Mouse (Mus musculus) limb, embryonic 13.5 days (tissue): ENCODE measurements at regions not wholly inside any gene's neighbourhood (a gene's known extent, or its start where the extent isn't known, plus 50 kb on each side); places are given as distances from the start of the nearest gene placed in this dataset.

ENCODE experiments used
- ATAC-seq: fragments of 200-750 bp; cut with Nextera tagmentation; 2 replicates; pipeline ENCODE4 v1.8.0; 2017; ENCODE audit warnings: low read depth, moderate number of reproducible peaks, moderate TSS enrichment; ENCODE audit not compliant: low FRiP score
- H3K27ac ChIP-seq: fragments of 300-500 bp; sonication (generic); 2 replicates; pipeline ENCODE4 v1.5.1; 2015; ENCODE audit warnings: inconsistent platforms, mild to moderate bottlenecking, moderate library complexity
- H3K27me3 ChIP-seq: fragments of 300-500 bp; sonication (generic); 2 replicates; pipeline ENCODE4 v1.6.1; 2015; ENCODE audit warnings: mild to moderate bottlenecking, inconsistent platforms
- H3K36me3 ChIP-seq: fragments of 300-500 bp; sonication (generic); 2 replicates; pipeline ENCODE4 v1.6.1; 2015; ENCODE audit warnings: inconsistent platforms, mild to moderate bottlenecking, moderate library complexity
- H3K4me1 ChIP-seq: fragments of 300-500 bp; sonication (generic); 2 replicates; pipeline ENCODE4 v1.6.1; 2015; ENCODE audit warnings: inconsistent platforms
- H3K4me2 ChIP-seq: fragments of 300-500 bp; sonication (generic); replicated peaks from 2 replicates; pipeline ENCODE4 v1.6.1; 2015; ENCODE audit warnings: inconsistent platforms, mild to moderate bottlenecking, moderate library complexity
- H3K4me3 ChIP-seq: fragments of 300-500 bp; sonication (generic); 2 replicates; pipeline ENCODE4 v1.5.1; 2015; ENCODE audit warnings: moderate library complexity, mild to moderate bottlenecking, inconsistent platforms
- H3K9ac ChIP-seq: fragments of 300-500 bp; sonication (generic); 2 replicates; pipeline ENCODE4 v1.6.1; 2015; ENCODE audit warnings: mild to moderate bottlenecking, inconsistent platforms
- H3K9me3 ChIP-seq: fragments of 300-500 bp; sonication (generic); 2 replicates; pipeline ENCODE4 v1.6.1; 2016; ENCODE audit warnings: inconsistent platforms
- WGBS: fragments of 180-500 bp; shearing (Covaris S2); methylation state at CpG from one replicate; pipeline ENCODE4 v1.1.7; 2015; 5-methylcytosine and 5-hydroxymethylcytosine counted together

DNA sequence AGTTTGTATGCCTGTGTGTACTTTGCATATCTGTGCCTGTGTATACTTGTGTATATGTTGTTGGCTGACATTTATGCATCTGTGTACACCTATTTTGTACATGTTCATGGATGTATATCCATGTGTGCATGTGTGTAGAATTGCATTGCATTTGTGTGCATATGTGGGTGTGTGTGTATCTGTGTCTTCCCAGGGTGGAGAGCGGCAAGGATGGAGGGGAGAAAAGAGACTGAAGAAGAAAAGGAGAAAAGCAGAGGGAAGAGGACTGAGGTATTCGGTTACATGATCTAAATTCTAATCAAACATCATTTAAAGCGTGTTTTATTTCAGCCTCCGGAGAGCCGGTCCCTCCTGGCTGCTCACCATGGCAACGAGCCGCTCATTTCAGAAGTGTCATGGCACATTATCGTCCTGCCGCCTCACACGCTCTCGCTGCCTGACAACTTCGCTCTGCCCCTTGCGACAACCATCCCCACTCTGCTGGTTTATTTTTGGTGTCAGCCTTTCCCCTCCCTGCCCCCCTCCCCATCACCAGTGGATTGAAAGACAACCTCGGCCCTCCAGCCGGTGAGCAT, 58.6 kb downstream of the Mrm1 start:
- Histone ChIP-seq H3K36me3 (no peaks in the 10 kb centered on the region), H3K27ac (no peak overlapping the region), H3K4me3 (no peak overlapping the region), H3K4me2 (no peak overlapping the region), H3K9ac (no peak overlapping the region), H3K9me3 (no peaks in the 10 kb centered on the region), H3K4me1 (peaks cover 15% of the 10 kb centered on the region), H3K27me3 (peaks cover 34% of the 10 kb centered on the region)
- 44% methylated on average over 15 of the region's 15 CpGs for WGBS
- ATAC-seq: no peak

DNA sequence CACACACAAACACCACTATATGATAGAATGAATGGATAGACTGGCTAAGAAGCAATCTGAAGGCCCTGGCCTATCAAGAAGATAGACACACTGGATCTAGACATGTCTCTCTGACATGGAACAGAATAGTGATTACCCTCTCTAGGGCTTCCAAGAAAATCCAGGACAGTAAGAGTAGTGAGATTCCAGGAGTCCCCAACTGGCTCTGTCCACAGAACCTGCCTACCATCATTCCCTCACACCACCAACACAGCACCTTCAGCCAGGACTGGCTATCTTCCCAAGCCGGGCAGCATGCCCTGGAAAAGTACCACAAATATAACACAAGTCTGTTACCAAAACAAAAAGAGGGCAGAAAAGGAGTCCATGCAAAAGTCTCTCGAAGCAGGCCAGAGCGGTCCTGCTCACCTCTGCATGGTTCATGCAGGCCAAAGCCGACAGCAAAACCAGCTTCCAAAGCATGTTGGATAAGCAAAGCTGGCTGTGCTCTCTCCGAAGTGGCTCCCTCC, 59.8 kb downstream of the Mrm1 start:
- no peaks in the 10 kb centered on the region for H3K36me3 ChIP-seq
- no peak for ATAC-seq
- H3K27ac ChIP-seq: no peak overlapping the region
- H3K9ac ChIP-seq: no peak overlapping the region
- 84% methylated on average over 5 of the region's 5 CpGs for WGBS
- no peak overlapping the region for H3K4me3 ChIP-seq
- H3K4me2 ChIP-seq: no peak overlapping the region
- no peaks in the 10 kb centered on the region for H3K9me3 ChIP-seq
- H3K27me3 ChIP-seq: peaks cover 22% of the 10 kb centered on the region
- peaks cover 7% of the 10 kb centered on the region for H3K4me1 ChIP-seq

DNA sequence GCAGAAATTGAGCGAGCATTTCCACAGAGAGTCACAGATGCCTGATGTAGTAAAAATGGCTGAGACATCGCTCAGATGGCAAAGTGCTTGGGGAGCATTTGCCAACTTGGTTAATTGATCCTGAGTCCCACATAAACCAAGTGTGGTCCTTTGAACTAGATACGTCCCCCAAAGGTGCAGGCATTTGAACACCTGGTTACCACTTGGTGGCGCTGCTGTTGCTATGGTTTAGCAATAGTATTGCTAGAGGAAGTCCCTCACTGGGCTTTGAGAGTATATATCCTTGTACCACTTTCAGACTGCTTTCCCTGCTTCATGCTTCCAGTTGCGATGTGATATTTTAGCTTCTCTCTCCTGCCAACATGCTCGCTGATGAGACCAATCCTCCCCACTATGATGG, 67.3 kb downstream of the Mrm1 start:
- Histone ChIP-seq H3K4me3 (no peak overlapping the region), H3K9me3 (no peaks in the 10 kb centered on the region), H3K36me3 (no peaks in the 10 kb centered on the region), H3K27ac (no peak overlapping the region), H3K27me3 (no peaks in the 10 kb centered on the region), H3K4me2 (no peak overlapping the region), H3K4me1 (peaks cover 4% of the 10 kb centered on the region; the same call in 1 of the 2 replicates), H3K9ac (no peak overlapping the region)
- WGBS: 73% methylated on average over 6 of the region's 6 CpGs
- ATAC-seq: no peak

DNA sequence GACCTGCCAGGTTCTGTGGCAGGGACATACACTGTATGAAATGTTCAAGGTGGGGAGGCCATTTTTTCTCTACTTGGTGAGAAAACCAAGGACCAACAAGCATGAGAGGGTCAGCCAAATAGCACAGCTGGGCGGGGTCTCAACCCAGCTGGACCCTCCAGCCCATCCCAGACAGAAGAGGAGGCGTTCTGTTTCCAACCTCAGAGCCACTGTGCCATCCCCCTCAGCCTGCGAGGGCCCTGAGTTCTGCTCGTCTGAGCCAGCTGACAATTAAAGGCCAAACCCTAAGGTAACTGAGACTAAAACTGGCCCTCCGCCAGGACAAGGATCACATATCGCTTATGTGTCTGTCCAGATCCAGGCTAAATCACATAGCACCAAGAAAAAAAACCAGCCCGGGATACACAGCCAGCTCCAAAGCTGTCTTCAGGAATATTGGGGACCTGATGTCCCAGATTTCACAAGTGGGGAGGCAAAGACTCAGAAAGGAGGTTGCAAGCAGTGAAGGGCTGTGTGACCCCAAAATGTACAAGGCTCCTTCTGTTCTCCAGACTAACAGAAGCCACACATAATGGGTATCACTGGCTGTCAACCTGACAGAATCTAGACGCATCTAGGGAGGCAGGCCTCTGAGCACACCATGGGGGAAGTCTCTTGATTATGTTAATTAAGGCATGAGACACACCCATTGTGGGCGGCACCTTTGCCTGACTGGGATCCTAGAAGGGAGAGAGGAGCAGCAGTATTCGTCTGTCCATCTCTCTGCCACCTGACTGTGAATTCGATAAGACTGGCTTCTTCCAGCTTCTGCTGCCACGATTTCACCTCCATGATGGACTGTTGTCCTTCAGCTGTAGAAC, 69.6 kb downstream of the Mrm1 start:
- no peaks in the 10 kb centered on the region for H3K9me3 ChIP-seq
- no peak overlapping the region for H3K4me3 ChIP-seq
- H3K9ac ChIP-seq: no peak overlapping the region
- 0 out of 2 replicates have a peak, but pooled peaks have one; percentile 19 for ATAC-seq
- peaks cover 7% of the 10 kb centered on the region; the same call in 1 of the 2 replicates for H3K27me3 ChIP-seq
- 38% methylated on average over 12 of the region's 12 CpGs for WGBS
- H3K27ac ChIP-seq: no peak overlapping the region
- H3K36me3 ChIP-seq: no peaks in the 10 kb centered on the region
- peaks cover 4% of the 10 kb centered on the region; the same call in 1 of the 2 replicates for H3K4me1 ChIP-seq
- no peak overlapping the region for H3K4me2 ChIP-seq

DNA sequence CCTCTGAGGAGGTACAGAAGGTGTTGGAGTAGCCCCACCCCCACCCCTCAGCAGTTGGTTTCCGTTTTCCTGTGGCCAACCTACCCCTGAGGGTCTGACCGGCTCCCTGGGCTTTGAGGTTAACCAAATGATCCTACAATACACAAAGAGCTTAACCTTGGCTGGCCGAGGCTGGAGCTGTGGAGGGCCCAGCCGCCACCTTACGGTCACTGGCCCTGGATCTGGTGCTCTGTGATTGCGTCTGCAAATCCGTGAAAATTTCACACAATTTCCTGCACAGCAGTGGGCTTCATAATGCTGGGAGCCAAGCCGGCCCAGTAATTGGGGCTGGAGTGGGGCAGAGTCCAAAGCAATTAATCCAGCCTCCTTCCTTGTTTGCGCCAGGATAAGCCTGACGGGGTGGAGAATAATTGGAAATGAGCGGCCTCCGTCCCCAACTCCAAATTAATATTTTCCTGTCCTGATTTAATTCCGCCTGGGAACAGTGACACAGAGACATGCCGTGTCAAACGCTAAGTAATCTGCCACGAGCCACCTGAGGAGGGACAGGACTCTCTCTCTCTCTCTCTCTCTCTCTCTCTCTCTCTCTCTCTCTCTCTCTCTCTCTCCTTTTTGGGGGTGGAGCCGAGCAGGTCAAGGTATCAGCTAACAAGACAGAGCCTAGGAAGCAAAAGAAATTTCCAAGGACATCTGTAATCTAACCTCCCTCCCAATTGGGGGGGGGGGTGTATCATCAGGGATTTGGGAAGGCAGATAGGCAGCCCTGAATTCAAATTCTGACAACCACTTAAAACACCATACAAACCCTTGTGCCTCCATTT, 80.3 kb downstream of the Mrm1 start:
- Histone ChIP-seq H3K27ac (no peak overlapping the region), H3K27me3 (peaks cover 14% of the 10 kb centered on the region), H3K36me3 (no peaks in the 10 kb centered on the region), H3K4me1 (peaks cover 14% of the 10 kb centered on the region), H3K4me3 (no peak overlapping the region), H3K9ac (no peak overlapping the region), H3K9me3 (peaks cover 2% of the 10 kb centered on the region; the same call in 1 of the 2 replicates), H3K4me2 (peak overlapping the region; percentile 37)
- WGBS: 5% methylated on average over 17 of the region's 17 CpGs
- ATAC-seq: no peak

DNA sequence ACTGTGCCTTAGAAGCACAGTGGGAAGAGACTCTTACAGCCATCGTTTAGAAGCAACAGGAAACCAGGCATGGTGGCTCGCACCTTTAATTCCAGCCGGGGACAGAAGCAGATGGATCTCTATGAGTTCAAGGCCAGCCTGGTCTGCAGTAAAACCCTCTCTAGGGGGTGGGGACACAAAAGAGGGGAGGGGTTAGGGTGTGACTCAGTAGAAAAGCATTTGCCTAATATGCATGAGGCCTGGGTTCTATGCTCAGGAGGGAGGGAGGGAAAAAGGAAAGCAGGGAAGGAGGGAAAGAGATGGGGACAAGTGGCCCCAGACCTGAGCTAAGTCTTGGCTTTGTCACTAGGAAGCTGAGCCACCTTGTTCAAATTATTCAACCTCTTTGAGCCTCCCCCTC, 81.2 kb downstream of the Mrm1 start:
- H3K4me3 ChIP-seq: no peak overlapping the region
- no peak for ATAC-seq
- no peak overlapping the region for H3K27ac ChIP-seq
- no peak overlapping the region for H3K9ac ChIP-seq
- no peaks in the 10 kb centered on the region for H3K36me3 ChIP-seq
- H3K27me3 ChIP-seq: 0 out of 2 replicates have a peak, but pooled peaks cover 11% of the 10 kb centered on the region
- peaks cover 2% of the 10 kb centered on the region; the same call in 1 of the 2 replicates for H3K9me3 ChIP-seq
- H3K4me1 ChIP-seq: peaks cover 14% of the 10 kb centered on the region
- no peak overlapping the region for H3K4me2 ChIP-seq
- WGBS: 30% methylated on average over 3 of the region's 3 CpGs

DNA sequence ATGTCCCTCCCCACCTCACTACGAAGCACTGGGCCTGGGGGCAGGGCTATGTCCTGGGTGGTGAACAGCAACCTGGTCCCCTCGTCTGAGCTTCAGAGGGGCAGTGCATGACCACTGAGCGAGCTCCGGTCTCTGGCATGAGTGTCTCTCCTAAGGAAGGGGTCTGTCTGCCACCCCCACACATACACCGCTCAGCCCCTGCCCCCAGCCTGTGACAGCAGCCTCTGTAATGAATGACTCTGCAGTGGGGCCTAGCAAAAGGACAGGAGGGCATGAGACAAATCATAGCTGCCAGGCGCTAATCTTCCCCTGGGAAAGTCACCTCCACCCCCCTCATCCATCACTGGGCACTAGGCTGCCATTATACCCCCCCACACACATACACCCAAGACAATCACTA, 87.4 kb downstream of the Mrm1 start:
- H3K4me3 ChIP-seq: no peak overlapping the region
- no peak overlapping the region for H3K9ac ChIP-seq
- no peaks in the 10 kb centered on the region for H3K36me3 ChIP-seq
- no peaks in the 10 kb centered on the region for H3K4me1 ChIP-seq
- WGBS: 67% methylated on average over 6 of the region's 6 CpGs
- H3K9me3 ChIP-seq: peaks cover 2% of the 10 kb centered on the region; the same call in 1 of the 2 replicates
- no peak for ATAC-seq
- no peak overlapping the region for H3K27ac ChIP-seq
- H3K27me3 ChIP-seq: 0 out of 2 replicates have a peak, but pooled peaks cover 6% of the 10 kb centered on the region
- no peak overlapping the region for H3K4me2 ChIP-seq

DNA sequence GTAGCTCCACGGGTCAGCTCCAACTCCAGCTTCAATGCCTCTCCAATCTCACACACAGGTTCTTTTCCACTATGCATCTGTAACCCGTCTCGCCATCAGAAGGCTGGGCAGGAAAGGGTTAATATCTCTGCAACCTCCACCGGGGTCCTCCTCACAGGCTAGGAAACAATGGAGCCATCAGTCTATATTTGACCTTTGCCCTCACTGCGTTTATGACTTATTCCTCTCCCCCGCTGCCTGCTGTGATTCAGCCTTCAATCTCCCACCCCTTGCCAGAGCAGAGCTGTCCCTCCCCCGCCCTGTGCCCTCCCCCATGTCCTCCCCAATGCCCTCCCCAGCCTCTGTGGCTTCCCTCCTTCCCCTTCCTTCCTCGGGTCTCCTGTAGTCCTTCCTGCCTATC, 89.1 kb downstream of the Mrm1 start:
- no peak overlapping the region for H3K27ac ChIP-seq
- no peak for ATAC-seq
- no peak overlapping the region for H3K4me2 ChIP-seq
- H3K4me1 ChIP-seq: no peaks in the 10 kb centered on the region
- no peaks in the 10 kb centered on the region for H3K9me3 ChIP-seq
- no peak overlapping the region for H3K4me3 ChIP-seq
- peaks cover 6% of the 10 kb centered on the region for H3K27me3 ChIP-seq
- H3K9ac ChIP-seq: no peak overlapping the region
- H3K36me3 ChIP-seq: no peaks in the 10 kb centered on the region
- WGBS: 31% methylated on average over 8 of the region's 8 CpGs

DNA sequence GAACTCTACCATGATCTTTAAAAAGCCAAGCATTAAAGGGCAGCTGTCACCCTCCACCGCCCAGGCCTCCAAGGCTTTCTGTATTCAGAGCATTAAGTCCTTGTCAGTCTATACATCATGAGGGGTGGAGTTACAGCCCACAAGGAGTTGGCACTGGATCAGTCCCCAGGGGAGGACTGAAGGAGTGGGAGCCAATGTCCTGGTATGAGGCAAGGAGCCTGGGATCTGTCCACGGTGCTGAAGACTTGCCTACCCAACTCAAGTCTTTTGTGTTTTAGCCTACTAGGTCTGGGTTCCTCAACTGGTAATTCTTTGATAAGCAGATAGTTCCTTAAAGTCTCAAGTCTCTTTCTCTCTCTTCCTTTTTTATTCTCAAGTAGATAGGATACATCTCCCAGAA, 90.1 kb downstream of the Mrm1 start:
- H3K9ac ChIP-seq: no peak overlapping the region
- H3K27me3 ChIP-seq: peaks cover 17% of the 10 kb centered on the region
- H3K9me3 ChIP-seq: no peaks in the 10 kb centered on the region
- H3K4me3 ChIP-seq: no peak overlapping the region
- peak; percentile 57; the same call in 1 of the 2 replicates for ATAC-seq
- no peak overlapping the region for H3K4me2 ChIP-seq
- H3K4me1 ChIP-seq: no peaks in the 10 kb centered on the region
- no peaks in the 10 kb centered on the region for H3K36me3 ChIP-seq
- no peak overlapping the region for H3K27ac ChIP-seq
- 9% methylated on average over 2 of the region's 2 CpGs for WGBS

DNA sequence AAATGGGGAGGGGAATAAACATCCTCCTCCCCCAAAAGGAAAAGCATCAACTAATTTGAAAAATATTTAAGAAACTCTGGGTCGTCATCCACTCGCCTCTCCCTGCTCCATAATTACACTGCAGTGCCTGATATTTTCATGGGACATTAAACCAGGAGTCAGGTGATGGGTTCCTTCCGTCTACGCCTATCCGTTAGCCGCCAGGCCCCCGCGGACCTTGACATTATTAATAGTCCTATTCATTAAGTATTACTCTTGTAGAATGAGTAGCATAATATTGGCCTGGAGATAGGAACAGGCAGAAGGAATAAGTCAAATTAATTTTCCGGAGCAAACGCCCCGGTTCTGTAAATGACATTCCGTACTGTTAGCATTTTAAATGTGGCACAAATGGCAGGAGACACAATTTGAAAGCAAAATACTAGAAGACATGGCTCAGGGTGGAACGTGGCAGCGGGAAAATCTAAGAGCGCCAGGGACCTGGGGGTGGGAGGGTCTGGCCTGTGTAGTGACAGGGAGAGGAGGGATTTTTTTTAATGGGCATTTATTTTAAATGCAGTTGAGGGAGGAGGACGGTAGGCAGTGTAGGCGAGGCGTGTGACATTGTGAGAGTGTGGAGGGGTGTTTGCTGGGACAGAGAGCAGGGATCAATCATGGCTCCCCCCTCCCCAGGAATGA, 93.2 kb downstream of the Mrm1 start:
- WGBS: 70% methylated on average over 18 of the region's 18 CpGs
- ATAC-seq: no peak

DNA sequence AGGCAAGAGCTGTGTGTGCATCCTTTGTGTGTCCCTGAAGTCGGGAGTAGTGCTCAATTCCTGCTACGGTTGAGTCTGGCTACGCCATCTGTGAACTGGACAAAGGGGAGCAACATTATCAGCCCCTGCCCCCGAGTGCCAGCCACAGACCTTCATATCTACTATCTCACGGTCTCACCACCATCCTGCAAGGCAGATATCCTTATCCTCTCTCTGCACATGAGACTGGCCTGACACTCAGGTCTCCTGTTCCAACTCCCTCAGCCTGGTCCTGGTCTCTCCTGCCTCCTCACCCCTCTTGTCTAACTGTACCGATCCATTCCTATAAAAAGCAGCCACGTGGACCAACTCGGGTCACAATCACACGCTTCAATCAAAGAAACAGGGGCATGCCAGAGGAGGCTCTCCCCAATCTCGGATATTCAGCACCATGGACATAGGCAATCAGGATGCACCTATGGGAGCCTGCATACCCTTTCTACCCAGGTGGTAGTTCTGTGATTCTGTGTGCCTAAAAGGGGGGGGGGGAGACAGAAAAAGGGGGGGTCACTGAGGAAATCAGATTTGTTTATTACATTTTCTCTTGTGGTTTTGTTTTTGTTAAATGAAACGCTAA, 94.0 kb downstream of the Mrm1 start:
- no peak for ATAC-seq
- Histone ChIP-seq H3K4me2 (no peak overlapping the region), H3K4me1 (no peaks in the 10 kb centered on the region), H3K9ac (no peak overlapping the region), H3K9me3 (no peaks in the 10 kb centered on the region), H3K4me3 (no peak overlapping the region), H3K27me3 (peaks cover 25% of the 10 kb centered on the region), H3K27ac (no peak overlapping the region), H3K36me3 (no peaks in the 10 kb centered on the region)
- 49% methylated on average over 11 of the region's 11 CpGs for WGBS

More for the DNA sequence above, 93.2 kb downstream of the Mrm1 start:
- Histone ChIP-seq H3K4me3 (no peak overlapping the region), H3K27ac (no peak overlapping the region), H3K36me3 (no peaks in the 10 kb centered on the region), H3K9ac (no peak overlapping the region), H3K4me1 (no peaks in the 10 kb centered on the region), H3K9me3 (no peaks in the 10 kb centered on the region), H3K27me3 (peaks cover 25% of the 10 kb centered on the region), H3K4me2 (no peak overlapping the region)
